Mouse (Mus musculus) C2C12 (cell line): ENCODE measurements at regions not wholly inside any gene's neighbourhood (a gene's known extent, or its start where the extent isn't known, plus 50 kb on each side); places are given as distances from the start of the nearest gene placed in this dataset.

Experiments
- CEBPB ChIP-seq: IDR thresholded peaks from one replicate; pipeline ENCODE4 v1.6.1; 2011; ENCODE audit warnings: low read depth, mild to moderate bottlenecking, control low read depth, moderate library complexity
- CTCF ChIP-seq: IDR thresholded peaks from one replicate; pipeline ENCODE4 v1.5.1; 2011; ENCODE audit not compliant: control insufficient read depth, insufficient read depth, insufficient read length
- FOSL1 ChIP-seq: IDR thresholded peaks from one replicate; pipeline ENCODE4 v1.8.0; 2011; ENCODE audit warnings: mild to moderate bottlenecking, low read length; ENCODE audit not compliant: poor library complexity, insufficient read depth, severe bottlenecking
- MAX ChIP-seq: IDR thresholded peaks from one replicate; pipeline ENCODE4 v1.6.1; 2011; ENCODE audit warnings: mild to moderate bottlenecking, control low read depth
- MYOD1 ChIP-seq: IDR thresholded peaks from one replicate; pipeline ENCODE4 v1.6.1; 2011; ENCODE audit warnings: low read depth; ENCODE audit not compliant: control insufficient read depth, insufficient read length
- MYOG ChIP-seq: IDR thresholded peaks from one replicate; pipeline ENCODE4 v1.6.1; 2011; ENCODE audit not compliant: control insufficient read depth, insufficient read length; ENCODE audit errors: extremely low read depth
- USF1 ChIP-seq: IDR thresholded peaks from one replicate; pipeline ENCODE4 v1.6.1; 2011; ENCODE audit warnings: low read depth, mild to moderate bottlenecking, control low read depth, moderate library complexity

- TF ChIP-seq CTCF (no peak), MAX (no peak), CEBPB (no peak), MYOG (no peak), MYOD1 (no peak), FOSL1 (no peak), USF1 (no peak)
Observed at GRCm38 (mm10) chr13:107700268-107701139, 343.7 kb upstream of the Smim15 start.
